Mouse (Mus musculus) cerebellum, adult 2 months (tissue): ENCODE measurements around the gene Cd80.

Experiments used
- CTCF ChIP-seq: fragments of 200-500 bp; IDR thresholded peaks from 2 replicates; pipeline ENCODE4 v1.5.1; 2011; ENCODE audit warnings: low read depth, mild to moderate bottlenecking, control low read depth, low read length, moderate library complexity, borderline replicate concordance; ENCODE audit not compliant: insufficient read depth
- POLR2A ChIP-seq: fragments of 200-500 bp; IDR thresholded peaks from 2 replicates; pipeline ENCODE4 v1.6.1; 2011; ENCODE audit warnings: low read length, control low read depth, borderline replicate concordance; ENCODE audit not compliant: insufficient read depth

DNA sequence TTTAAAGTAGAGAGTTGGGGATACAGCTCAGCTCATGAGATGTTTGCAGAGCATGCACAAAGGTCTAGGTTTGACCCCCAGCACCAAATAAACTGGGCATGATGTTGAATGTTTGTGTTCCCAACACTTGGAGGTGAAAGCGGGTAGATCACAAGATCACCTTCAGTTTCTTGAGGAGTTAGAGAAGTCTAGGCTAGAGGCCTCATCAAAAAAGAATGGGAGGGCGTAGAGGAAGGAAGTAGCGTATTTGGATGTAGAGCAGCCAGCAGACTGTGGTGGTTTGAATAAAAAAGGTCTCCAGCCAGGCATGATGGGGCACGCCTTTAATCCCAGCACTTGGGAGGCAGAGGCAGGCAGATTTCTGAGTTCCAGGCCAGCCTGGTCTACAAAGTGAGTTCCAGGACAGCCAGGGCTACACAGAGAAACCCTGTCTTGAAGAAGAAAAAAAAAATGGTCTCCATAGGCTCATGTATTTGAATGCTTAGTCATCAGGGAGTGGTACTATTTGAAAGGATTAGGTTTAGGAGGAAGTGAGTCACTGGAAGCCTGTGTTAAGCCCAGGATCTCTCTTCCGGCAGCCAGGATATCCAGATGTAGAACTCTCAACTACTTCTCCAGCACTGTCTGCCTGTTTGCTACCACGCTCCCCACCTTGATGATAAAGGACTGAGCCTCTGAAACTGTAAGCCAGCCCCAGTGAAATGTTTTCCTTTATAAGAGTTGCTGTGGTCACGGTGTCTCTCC, 11.5 kb upstream of the Cd80 start:
- TF ChIP-seq CTCF (no peak), POLR2A (no peak)
